Mouse (Mus musculus) cerebellum, adult 9-11 months (tissue): ENCODE measurements around the gene Sec14l3.
"Not testable (repeated sequence)": the region's sequence is repeated elsewhere in the genome, so short reads cannot be mapped to it uniquely, and the experiment has no call there.

Experiments used
- DNase-seq: peaks from one replicate; pipeline ENCODE4 v3.0.0; 2022

The Sec14l3 gene

GRCm38 (mm10) chr11:4064627-4065122 is at the start of gene Sec14l3:
Sec14l3 (plus strand) TSS chr11:4064841.
- no peak for DNase-seq

GRCm38 (mm10) chr11:4015796-4016195 is 48.8 kb upstream of the Sec14l3 start:
- DNase-seq: not testable (repeated sequence)

GRCm38 (mm10) chr11:4022111-4022510 is 42.5 kb upstream of the Sec14l3 start:
- not testable (repeated sequence) for DNase-seq

GRCm38 (mm10) chr11:4023321-4023720 is 41.3 kb upstream of the Sec14l3 start:
- no peak for DNase-seq

GRCm38 (mm10) chr11:4027066-4027465 is 37.6 kb upstream of the Sec14l3 start:
- no peak for DNase-seq

GRCm38 (mm10) chr11:4027561-4028334 is 36.9 kb upstream of the Sec14l3 start:
- DNase-seq: no peak

- no peak for DNase-seq
Observed at GRCm38 (mm10) chr11:4029343-4029742, 35.3 kb upstream of the Sec14l3 start.

- DNase-seq: no peak
Observed at GRCm38 (mm10) chr11:4031126-4031941, 33.3 kb upstream of the Sec14l3 start, which contains the start of gene Sec14l4. Sec14l4 (plus strand) TSS chr11:4031462.

- no peak for DNase-seq
Observed at GRCm38 (mm10) chr11:4031961-4032360, 32.7 kb upstream of the Sec14l3 start.

- no peak for DNase-seq
Observed at GRCm38 (mm10) chr11:4033471-4033870, 31.2 kb upstream of the Sec14l3 start.

GRCm38 (mm10) chr11:4034169-4034568 is 30.5 kb upstream of the Sec14l3 start:
- no peak for DNase-seq

GRCm38 (mm10) chr11:4035116-4035892 is 29.3 kb upstream of the Sec14l3 start:
- no peak for DNase-seq

GRCm38 (mm10) chr11:4035916-4036315 is 28.7 kb upstream of the Sec14l3 start:
- DNase-seq: no peak

GRCm38 (mm10) chr11:4036365-4037084 is 28.1 kb upstream of the Sec14l3 start:
- no peak for DNase-seq

- no peak for DNase-seq
Observed at GRCm38 (mm10) chr11:4039951-4040350, 24.7 kb upstream of the Sec14l3 start.

GRCm38 (mm10) chr11:4041123-4041625 is 23.5 kb upstream of the Sec14l3 start:
- no peak for DNase-seq

GRCm38 (mm10) chr11:4043081-4043480 is 21.6 kb upstream of the Sec14l3 start:
- no peak for DNase-seq

- DNase-seq: no peak
Observed at GRCm38 (mm10) chr11:4046526-4046925, 18.1 kb upstream of the Sec14l3 start.

- no peak for DNase-seq
Observed at GRCm38 (mm10) chr11:4047766-4048165, 16.9 kb upstream of the Sec14l3 start.

GRCm38 (mm10) chr11:4048438-4048837 is 16.2 kb upstream of the Sec14l3 start:
- DNase-seq: no peak

- DNase-seq: peak; percentile 38
Observed at GRCm38 (mm10) chr11:4053586-4053985, 11.1 kb upstream of the Sec14l3 start.
